11 mouse cellular contexts compared by ENCODE assay signal in the genomic region with DNA sequence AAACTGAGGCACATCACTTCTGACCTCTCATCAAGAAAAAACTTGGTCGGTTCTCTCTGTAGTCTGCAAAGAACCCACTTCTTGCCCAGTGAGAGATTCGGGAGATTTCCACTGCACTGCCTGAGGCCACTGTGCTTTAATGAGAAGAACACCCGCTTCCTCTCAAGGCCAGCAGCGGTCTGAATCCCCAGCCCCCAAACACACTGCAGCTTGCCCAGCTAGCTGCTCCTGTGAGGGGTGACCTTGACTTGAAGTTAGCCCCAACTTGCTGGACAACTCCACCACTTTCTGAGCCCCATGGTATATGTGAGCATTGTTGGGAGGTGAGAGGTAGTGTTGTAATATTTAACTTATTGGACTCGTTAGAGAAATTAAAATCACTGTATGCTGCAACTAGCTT. TPM values are rescaled to one million over a fixed set of nuclear protein-coding genes. Genes with fewer than 3 reads are reported as not detected.
DNase-seq lines count a peak whose midpoint lies in the region; ATAC-seq lines count a peak whose summit lies in the region.
"Had no signal": no experiment of that assay in that cellular context is flagged by ENCODE, and none has a peak within 500 bp of the region (broad histone marks: within the 10 kb centered on the region; RNA-seq: fewer than 3 reads in every experiment).

No protein-coding gene starts in this region.

- H3K4me3 ChIP-seq in forebrain, embryonic 15.5 days: peak overlapping the region; percentile 52; the same call in 1 of the 2 replicates
- peak overlapping the region; percentile 53; the same call in 1 of the 2 replicates for H3K4me3 ChIP-seq in midbrain, embryonic 13.5 days (replicated peaks)

- peak; percentile 16 for DNase-seq in embryo, embryonic 10 days (ENCODE audit: low spot score)
- DNase-seq in embryo, embryonic 11 days: no peak
- peak; percentile 9 for DNase-seq in adrenal gland, postnatal 25 days
- no peak for DNase-seq in spleen, adult 18-20 months
- no peak for DNase-seq in urinary bladder, adult 18-20 months (ENCODE audit: low spot score in 2 of 2)
- no peak for DNase-seq in thymus, postnatal 4 days

- H3K4me2 ChIP-seq in forebrain, embryonic 15.5 days (replicated peaks): 0 out of 2 replicates have a peak overlapping the region, but pooled peaks have one; percentile 98
- H3K4me2 ChIP-seq in midbrain, embryonic 13.5 days (replicated peaks): no peak overlapping the region; the same call in 1 of the 2 replicates

- H3K27ac ChIP-seq in forebrain, embryonic 15.5 days (replicated peaks): no peak overlapping the region
- no peak overlapping the region for H3K27ac ChIP-seq in midbrain, embryonic 13.5 days
- H3K27ac ChIP-seq: liver, embryonic 14.5 days had no signal

- H3K36me3 ChIP-seq in forebrain, embryonic 15.5 days: no peaks in the 10 kb centered on the region
- H3K36me3 ChIP-seq in midbrain, embryonic 13.5 days: no peaks in the 10 kb centered on the region

- no peak overlapping the region for H3K9ac ChIP-seq in forebrain, embryonic 15.5 days (replicated peaks)
- no peak overlapping the region for H3K9ac ChIP-seq in midbrain, embryonic 13.5 days (replicated peaks)
- H3K9ac ChIP-seq: liver, embryonic 14.5 days had no signal

- H3K9me3 ChIP-seq in forebrain, embryonic 15.5 days: no peaks in the 10 kb centered on the region
- no peaks in the 10 kb centered on the region for H3K9me3 ChIP-seq in midbrain, embryonic 13.5 days

- peaks cover 50% of the 10 kb centered on the region for H3K27me3 ChIP-seq in forebrain, embryonic 15.5 days
- peaks cover 65% of the 10 kb centered on the region for H3K27me3 ChIP-seq in midbrain, embryonic 13.5 days

- peaks cover 14% of the 10 kb centered on the region for H3K4me1 ChIP-seq in forebrain, embryonic 15.5 days
- H3K4me1 ChIP-seq in midbrain, embryonic 13.5 days (replicated peaks): peaks cover 21% of the 10 kb centered on the region

- 19% methylated on average over 5 of the region's 5 CpGs for WGBS in forebrain, embryonic 15.5 days
- WGBS in midbrain, embryonic 13.5 days: 28% methylated on average over 5 of the region's 5 CpGs

- no peak for ATAC-seq in forebrain, embryonic 15.5 days (replicated peaks)
- no peak for ATAC-seq in midbrain, embryonic 13.5 days
- ATAC-seq: intestine, embryonic 16.5 days had no signal

RNA-seq across cellular contexts. Expression of gene Acan, which starts 1.2 kb away (rescaled TPM):
- 1.2 TPM in 2 replicates for total RNA-seq in adrenal gland, postnatal 25 days (2021)
- polyA plus RNA-seq in forebrain, embryonic 15.5 days (2015; fragmentation: Nextera tagmentation; extraction: Ambion mirVana): 0.06 and 0.08 TPM in 2 replicates
- 0.08 TPM in 2 replicates for polyA plus RNA-seq in midbrain, embryonic 13.5 days (2015; fragmentation: Nextera tagmentation; extraction: Ambion mirVana)
- total RNA-seq: megakaryocyte-erythroid progenitor cell, adult 5-6 weeks had no signal

Comparison
In these comparisons a context has a peak if more than half of its experiments do, and no peak if none do; other contexts are left out.
1. DNase-seq: peak in embryo, embryonic 10 days (single experiment) and adrenal gland, postnatal 25 days (single experiment); none in embryo, embryonic 11 days (single experiment), spleen, adult 18-20 months (0 of 2), urinary bladder, adult 18-20 months (0 of 2) and thymus, postnatal 4 days (single experiment).